Mouse (Mus musculus): Measurements from ENCODE around the gene Tnfsf12.

- TF ChIP-seq EP300 (optimal IDR thresholded peaks at IDR 0.05) (no peak), CTCF (IDR thresholded peaks at IDR 0.05; ENCODE audit: low read depth) (no peak)
Measured at GRCm38 (mm10) chr11:69712954-69713672, 17.5 kb upstream of the Tnfsf12 start.

Data from stomach, postnatal 0 days (tissue).